Mouse (Mus musculus): ENCODE data around the gene Snap91. TPM values are rescaled to one million over a fixed set of nuclear protein-coding genes. Genes with fewer than 3 reads are reported as not detected.

Gene Snap91
- total and polyA plus RNA-seq, 3 experiments, result 3.8 to 5.8 (median 4.8) TPM

DNA sequence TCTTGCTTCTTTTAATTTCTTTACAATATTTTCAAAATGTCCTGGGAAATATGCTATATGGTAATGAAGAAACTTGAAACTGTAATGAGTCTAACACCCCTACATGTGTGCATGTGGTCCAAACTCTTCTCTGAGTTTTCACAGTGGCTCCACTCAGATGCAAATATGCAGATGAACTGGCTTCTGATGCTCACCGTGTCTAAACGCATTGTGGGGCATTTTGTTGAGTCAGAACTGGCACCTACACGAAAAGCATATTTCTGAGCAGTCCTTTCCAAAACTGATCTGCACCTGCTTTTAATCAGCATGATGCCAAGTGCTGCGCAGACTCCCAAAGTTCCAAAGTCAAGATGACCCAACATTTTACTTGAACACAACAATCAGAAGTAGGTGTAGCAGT, 82.9 kb downstream of the Snap91 start:
- no peak overlapping the region for H3K27ac ChIP-seq
- no peaks in the 10 kb centered on the region for H3K4me1 ChIP-seq (ENCODE audit: control insufficient read depth, insufficient read depth, low read length)
- no peaks in the 10 kb centered on the region for H3K36me3 ChIP-seq (ENCODE audit: control insufficient read depth, insufficient read depth, low read length)
- DNase-seq, result no peak
- TF ChIP-seq EP300 (IDR thresholded peaks at IDR 0.05; ENCODE audit: insufficient read depth, low read depth, low read length) (no peak), POLR2A (IDR thresholded peaks at IDR 0.05; ENCODE audit: insufficient read depth, low read depth, low read length) (no peak), CTCF (IDR thresholded peaks at IDR 0.05) (no peak)
- no peaks in the 10 kb centered on the region for H3K79me2 ChIP-seq (replicated peaks; ENCODE audit: control insufficient read depth, insufficient read depth, low read length)
- no peak overlapping the region for H3K9ac ChIP-seq (ENCODE audit: low read depth, low read length)
- WGBS, result 89% methylated on average over 4 of the region's 4 CpGs
- no peaks in the 10 kb centered on the region for H3K27me3 ChIP-seq (ENCODE audit: control insufficient read depth, insufficient read depth, low read length)
- no peak overlapping the region for H3K4me3 ChIP-seq
- intact Hi-C loops (cut with DNase I), result no loop called here

- no peaks in the 10 kb centered on the region for H3K4me1 ChIP-seq (ENCODE audit: control insufficient read depth, insufficient read depth, low read length)
- no peaks in the 10 kb centered on the region for H3K36me3 ChIP-seq (ENCODE audit: control insufficient read depth, insufficient read depth, low read length)
- H3K27me3 ChIP-seq (ENCODE audit: control insufficient read depth, insufficient read depth, low read length), result no peaks in the 10 kb centered on the region
- intact Hi-C loops (cut with DNase I), result no loop called here
- no peak overlapping the region for H3K9ac ChIP-seq (ENCODE audit: low read depth, low read length)
- H3K4me3 ChIP-seq, result no peak overlapping the region
- no peak for TF ChIP-seq EP300 (IDR thresholded peaks at IDR 0.05; ENCODE audit: insufficient read depth, low read depth, low read length)
- no peak for TF ChIP-seq CTCF (IDR thresholded peaks at IDR 0.05)
- no peak for TF ChIP-seq POLR2A (IDR thresholded peaks at IDR 0.05; ENCODE audit: insufficient read depth, low read depth, low read length)
- H3K27ac ChIP-seq, result no peak overlapping the region
- no peak for DNase-seq
- H3K79me2 ChIP-seq (replicated peaks; ENCODE audit: control insufficient read depth, insufficient read depth, low read length), result no peaks in the 10 kb centered on the region
- 71% methylated on average over 3 of the region's 3 CpGs for WGBS
These were observed 85.2 kb downstream of the Snap91 start for GRCm38 (mm10) chr9:86795236-86795635.

GRCm38 (mm10) chr9:86791927-86792326, 88.5 kb downstream of the Snap91 start:
- intact Hi-C loops (cut with DNase I), result no loop called here
- Histone ChIP-seq H3K4me1 (ENCODE audit: control insufficient read depth, insufficient read depth, low read length) (no peaks in the 10 kb centered on the region), H3K27ac (no peak overlapping the region), H3K4me3 (no peak overlapping the region), H3K9ac (ENCODE audit: low read depth, low read length) (no peak overlapping the region), H3K79me2 (replicated peaks; ENCODE audit: control insufficient read depth, insufficient read depth, low read length) (no peaks in the 10 kb centered on the region), H3K36me3 (ENCODE audit: control insufficient read depth, insufficient read depth, low read length) (no peaks in the 10 kb centered on the region), H3K27me3 (ENCODE audit: control insufficient read depth, insufficient read depth, low read length) (no peaks in the 10 kb centered on the region)
- TF ChIP-seq POLR2A (IDR thresholded peaks at IDR 0.05; ENCODE audit: insufficient read depth, low read depth, low read length) (no peak), EP300 (IDR thresholded peaks at IDR 0.05; ENCODE audit: insufficient read depth, low read depth, low read length) (no peak), CTCF (IDR thresholded peaks at IDR 0.05) (no peak)
- WGBS, result 66% methylated on average over 7 of the region's 7 CpGs
- no peak for DNase-seq

DNA sequence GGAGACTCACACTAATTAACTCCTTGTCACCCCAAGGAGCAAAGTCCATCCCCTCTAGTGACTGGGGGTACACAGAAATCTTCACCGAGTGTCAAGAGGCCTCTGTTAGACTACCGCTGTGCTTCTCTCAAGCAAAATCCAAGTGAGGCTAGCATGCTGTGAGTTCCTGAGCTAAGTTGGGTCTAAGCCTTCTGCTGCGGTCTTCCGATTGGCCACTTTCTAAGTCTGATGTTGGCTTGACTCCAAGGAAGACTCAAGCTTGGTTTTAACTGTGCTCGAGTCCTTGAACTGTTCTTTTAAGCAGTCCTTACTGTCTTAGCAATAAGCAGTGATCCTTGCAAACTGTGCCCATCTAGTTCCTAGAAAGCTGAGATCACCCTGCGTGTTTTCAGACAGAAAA, 91.3 kb downstream of the Snap91 start:
- intact Hi-C loops (cut with DNase I), result no loop called here
- H3K9ac ChIP-seq (ENCODE audit: low read depth, low read length), result no peak overlapping the region
- no peak overlapping the region for H3K4me3 ChIP-seq
- H3K4me1 ChIP-seq (ENCODE audit: control insufficient read depth, insufficient read depth, low read length), result no peaks in the 10 kb centered on the region
- no peaks in the 10 kb centered on the region for H3K36me3 ChIP-seq (ENCODE audit: control insufficient read depth, insufficient read depth, low read length)
- TF ChIP-seq CTCF (IDR thresholded peaks at IDR 0.05), result no peak
- TF ChIP-seq EP300 (IDR thresholded peaks at IDR 0.05; ENCODE audit: insufficient read depth, low read depth, low read length), result no peak
- H3K27me3 ChIP-seq (ENCODE audit: control insufficient read depth, insufficient read depth, low read length), result no peaks in the 10 kb centered on the region
- 74% methylated on average over 6 of the region's 6 CpGs for WGBS
- no peak overlapping the region for H3K27ac ChIP-seq
- no peak for DNase-seq
- H3K79me2 ChIP-seq (replicated peaks; ENCODE audit: control insufficient read depth, insufficient read depth, low read length), result no peaks in the 10 kb centered on the region

DNA sequence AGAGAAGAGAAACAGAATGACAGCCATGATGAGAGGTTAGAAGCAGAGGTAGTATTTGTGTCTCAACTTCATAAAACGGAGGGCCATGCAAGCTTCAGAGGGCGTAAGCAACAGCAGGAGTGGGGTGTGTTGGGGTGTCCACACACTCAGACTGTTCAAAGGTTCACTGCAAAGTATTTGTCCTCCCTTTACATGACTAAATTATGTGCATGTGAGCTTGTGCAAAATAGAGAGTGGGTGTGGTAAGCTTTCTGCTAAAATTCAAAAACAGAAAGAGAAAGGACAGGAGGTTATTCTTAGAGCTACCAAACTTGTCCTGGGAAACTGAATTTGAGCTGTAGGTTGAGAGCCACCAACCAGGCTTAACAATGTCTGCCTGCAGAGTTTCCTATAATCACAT, 97.6 kb downstream of the Snap91 start:
- H3K27ac ChIP-seq, result no peak overlapping the region
- H3K9ac ChIP-seq (ENCODE audit: low read depth, low read length), result no peak overlapping the region
- TF ChIP-seq CTCF (IDR thresholded peaks at IDR 0.05) (no peak), EP300 (IDR thresholded peaks at IDR 0.05; ENCODE audit: insufficient read depth, low read depth, low read length) (no peak), POLR2A (IDR thresholded peaks at IDR 0.05; ENCODE audit: insufficient read depth, low read depth, low read length) (no peak)
- no peaks in the 10 kb centered on the region for H3K4me1 ChIP-seq (ENCODE audit: control insufficient read depth, insufficient read depth, low read length)
- intact Hi-C loops (cut with DNase I), result no loop called here
- WGBS, result 85% methylated on average over 2 of the region's 2 CpGs
- no peaks in the 10 kb centered on the region for H3K36me3 ChIP-seq (ENCODE audit: control insufficient read depth, insufficient read depth, low read length)
- H3K4me3 ChIP-seq, result no peak overlapping the region
- no peak for DNase-seq
- no peaks in the 10 kb centered on the region for H3K79me2 ChIP-seq (replicated peaks; ENCODE audit: control insufficient read depth, insufficient read depth, low read length)
- H3K27me3 ChIP-seq (ENCODE audit: control insufficient read depth, insufficient read depth, low read length), result no peaks in the 10 kb centered on the region

DNA sequence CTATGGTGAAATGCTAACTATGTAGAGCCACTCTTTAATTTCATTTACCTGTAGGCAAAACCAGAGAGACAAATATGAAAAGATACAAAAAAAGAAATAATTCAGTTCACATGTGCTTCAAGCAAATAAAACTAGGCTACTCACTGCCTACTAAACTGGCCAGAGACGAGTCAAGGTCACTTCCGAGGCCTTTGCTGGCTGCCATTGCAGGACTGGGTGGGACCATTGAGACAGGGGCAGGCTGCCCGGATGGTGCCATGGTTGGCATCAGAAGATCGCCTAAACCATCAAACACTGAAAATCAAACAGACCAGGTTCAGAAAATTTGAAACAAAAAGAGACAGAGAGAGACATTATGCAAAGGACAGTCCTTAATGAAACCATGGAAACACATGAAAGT, 99.0 kb downstream of the Snap91 start:
- intact Hi-C loops (cut with DNase I), result no loop called here
- H3K27ac ChIP-seq, result no peak overlapping the region
- H3K4me3 ChIP-seq, result no peak overlapping the region
- no peaks in the 10 kb centered on the region for H3K4me1 ChIP-seq (ENCODE audit: control insufficient read depth, insufficient read depth, low read length)
- TF ChIP-seq EP300 (IDR thresholded peaks at IDR 0.05; ENCODE audit: insufficient read depth, low read depth, low read length) (no peak), POLR2A (IDR thresholded peaks at IDR 0.05; ENCODE audit: insufficient read depth, low read depth, low read length) (no peak), CTCF (IDR thresholded peaks at IDR 0.05) (no peak)
- no peak for DNase-seq
- no peaks in the 10 kb centered on the region for H3K27me3 ChIP-seq (ENCODE audit: control insufficient read depth, insufficient read depth, low read length)
- no peaks in the 10 kb centered on the region for H3K79me2 ChIP-seq (replicated peaks; ENCODE audit: control insufficient read depth, insufficient read depth, low read length)
- WGBS, result 82% methylated on average over 4 of the region's 4 CpGs
- H3K9ac ChIP-seq (ENCODE audit: low read depth, low read length), result no peak overlapping the region
- H3K36me3 ChIP-seq (ENCODE audit: control insufficient read depth, insufficient read depth, low read length), result no peaks in the 10 kb centered on the region

Data from heart, adult 2 months (tissue).